In the genomic region with DNA sequence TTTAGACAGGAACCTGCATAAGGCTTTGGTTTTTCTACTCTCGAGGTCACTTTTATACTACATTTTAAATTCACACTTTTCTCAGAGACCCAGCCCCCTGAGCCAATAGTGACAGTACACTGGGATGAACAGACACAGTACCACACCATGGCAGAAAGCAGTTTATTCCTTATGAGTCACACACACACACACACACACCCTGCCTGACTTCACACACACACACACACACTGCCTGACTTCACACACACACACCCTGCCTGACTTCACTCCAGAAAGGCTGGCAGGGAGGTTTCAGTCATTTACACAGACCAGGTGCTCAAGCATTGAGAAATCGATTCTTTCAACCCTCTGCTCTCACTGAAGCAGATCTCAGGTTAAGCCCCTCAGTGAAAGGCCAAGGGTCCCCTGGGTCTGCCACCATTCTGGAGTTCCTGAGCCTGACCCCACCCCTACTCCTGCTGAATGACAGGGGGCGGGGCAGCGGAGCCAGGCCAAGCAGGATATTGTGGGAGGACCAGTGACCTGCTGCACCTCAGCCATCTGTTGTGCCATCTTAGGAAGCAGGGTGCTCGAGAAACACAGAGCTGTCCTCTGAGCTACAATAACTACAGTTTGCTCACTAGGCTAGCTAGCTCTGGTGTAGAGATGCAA, we compare ENCODE assay signal across 11 mouse cellular contexts. TPM values are rescaled to one million over a fixed set of nuclear protein-coding genes. Genes with fewer than 3 reads are reported as not detected.
A peak's percentile ranks its signal among the peaks of the same experiment; 100 is the strongest.
DNase-seq lines count a peak whose midpoint lies in the region; ATAC-seq lines count a peak whose summit lies in the region.
"Had no signal": no experiment of that assay in that cellular context is flagged by ENCODE, and none has a peak within 500 bp of the region (broad histone marks: within the 10 kb centered on the region; RNA-seq: fewer than 3 reads in every experiment).

No protein-coding gene starts in this region.

- H3K4me3 ChIP-seq in kidney, embryonic 14.5 days (ENCODE audit: low read length): no peak overlapping the region
- no peak overlapping the region for H3K4me3 ChIP-seq in hindbrain, embryonic 12.5 days
- H3K4me3 ChIP-seq in midbrain, embryonic 13.5 days (replicated peaks): no peak overlapping the region

- H3K9me3 ChIP-seq in kidney, embryonic 14.5 days (ENCODE audit: control insufficient read depth, low read length): no peaks in the 10 kb centered on the region
- no peaks in the 10 kb centered on the region for H3K9me3 ChIP-seq in hindbrain, embryonic 12.5 days (replicated peaks)
- no peaks in the 10 kb centered on the region for H3K9me3 ChIP-seq in midbrain, embryonic 13.5 days

- H3K4me1 ChIP-seq in kidney, embryonic 14.5 days (ENCODE audit: control insufficient read depth, insufficient read depth, low read length): no peaks in the 10 kb centered on the region
- H3K4me1 ChIP-seq in hindbrain, embryonic 12.5 days: peaks cover 7% of the 10 kb centered on the region
- H3K4me1 ChIP-seq in midbrain, embryonic 13.5 days (replicated peaks): peaks cover 27% of the 10 kb centered on the region

- 20% methylated on average over 5 of the region's 5 CpGs for WGBS in kidney, embryonic 14.5 days
- WGBS in hindbrain, embryonic 12.5 days: 40% methylated on average over 5 of the region's 5 CpGs
- WGBS in midbrain, embryonic 13.5 days: 34% methylated on average over 5 of the region's 5 CpGs

- H3K4me2 ChIP-seq in kidney, embryonic 14.5 days (replicated peaks; ENCODE audit: low read depth, low read length): no peak overlapping the region
- H3K4me2 ChIP-seq in hindbrain, embryonic 12.5 days (replicated peaks): no peak overlapping the region
- no peak overlapping the region for H3K4me2 ChIP-seq in midbrain, embryonic 13.5 days (replicated peaks)

- no peak overlapping the region for H3K27ac ChIP-seq in kidney, embryonic 14.5 days (ENCODE audit: low read depth, low read length)
- 0 out of 2 replicates have a peak overlapping the region, but pooled peaks have one; percentile 23 for H3K27ac ChIP-seq in hindbrain, embryonic 12.5 days
- no peak overlapping the region for H3K27ac ChIP-seq in midbrain, embryonic 13.5 days

- H3K36me3 ChIP-seq in kidney, embryonic 14.5 days (ENCODE audit: control insufficient read depth, insufficient read depth, low read length): no peaks in the 10 kb centered on the region
- H3K36me3 ChIP-seq in hindbrain, embryonic 12.5 days: no peaks in the 10 kb centered on the region
- H3K36me3 ChIP-seq in midbrain, embryonic 13.5 days: no peaks in the 10 kb centered on the region

- intact Hi-C loops in gastrocnemius, postnatal 36 days (cut with DNase I): loop anchor here (10.0 kb wide), 1 partner anchor 302 kb away; no protein-coding TSS in a partner anchor

- no peak for DNase-seq in kidney, adult 11 months
- peak; percentile 42 for DNase-seq in R1 (ENCODE audit: low read depth, low spot score)
- DNase-seq in layer of hippocampus, adult 9-11 months: no peak
- no peak for DNase-seq in ovary, postnatal 10 days (ENCODE audit: low spot score)
- DNase-seq in gastrocnemius, postnatal 36 days: no peak
- DNase-seq: adrenal gland, adult 8-10 months had no signal

- ATAC-seq in kidney, embryonic 14.5 days (ENCODE audit: low FRiP score, low TSS enrichment): peak; percentile 75
- peak; percentile 79 for ATAC-seq in hindbrain, embryonic 12.5 days (ENCODE audit: low FRiP score)
- peak; percentile 56 for ATAC-seq in midbrain, embryonic 13.5 days
- ATAC-seq: CD4-positive, CD25-positive, alpha-beta regulatory T cell, adult 4 months; inflammation-experienced regulatory T-cells, adult 6 months had no signal

- H3K9ac ChIP-seq in kidney, embryonic 14.5 days (ENCODE audit: low read depth, low read length): no peak overlapping the region
- no peak overlapping the region for H3K9ac ChIP-seq in hindbrain, embryonic 12.5 days
- H3K9ac ChIP-seq in midbrain, embryonic 13.5 days (replicated peaks): no peak overlapping the region

- H3K27me3 ChIP-seq in kidney, embryonic 14.5 days (ENCODE audit: control insufficient read depth, insufficient read depth, low read length): no peaks in the 10 kb centered on the region
- no peaks in the 10 kb centered on the region for H3K27me3 ChIP-seq in hindbrain, embryonic 12.5 days
- H3K27me3 ChIP-seq in midbrain, embryonic 13.5 days: no peaks in the 10 kb centered on the region

RNA-seq across cellular contexts. Expression of a gene that starts 16.5 kb away (rescaled TPM):
- 38.9 and 42.6 TPM in 2 replicates for polyA plus RNA-seq in kidney, embryonic 14.5 days (2014; fragmentation: Nextera tagmentation; extraction: Ambion mirVana)
- 32.4 and 35.1 TPM in 2 replicates for polyA plus RNA-seq in hindbrain, embryonic 12.5 days (2016; fragmentation: Nextera tagmentation; extraction: Ambion mirVana)
- polyA plus RNA-seq in midbrain, embryonic 13.5 days (2015; fragmentation: Nextera tagmentation; extraction: Ambion mirVana): 32.5 and 35.5 TPM in 2 replicates
- total RNA-seq in gastrocnemius, postnatal 36 days (2021): 10 to 100 TPM; 11.6 to 14.9 TPM

RNA-seq across cellular contexts. Expression of a gene that starts 44.2 kb away (rescaled TPM):
- 2.8 and 4.1 TPM in 2 replicates for polyA plus RNA-seq in kidney, embryonic 14.5 days (2014; fragmentation: Nextera tagmentation; extraction: Ambion mirVana)
- polyA plus RNA-seq in hindbrain, embryonic 12.5 days (2016; fragmentation: Nextera tagmentation; extraction: Ambion mirVana): 3.2 and 4.6 TPM in 2 replicates
- polyA plus RNA-seq in midbrain, embryonic 13.5 days (2015; fragmentation: Nextera tagmentation; extraction: Ambion mirVana): 4.1 and 4.3 TPM in 2 replicates
- total RNA-seq in gastrocnemius, postnatal 36 days (2021): 1 to 10 TPM; 3.9 to 5.5 TPM
